Mouse (Mus musculus): ENCODE measurements around the gene Lrrc3.

Gene Lrrc3

DNA sequence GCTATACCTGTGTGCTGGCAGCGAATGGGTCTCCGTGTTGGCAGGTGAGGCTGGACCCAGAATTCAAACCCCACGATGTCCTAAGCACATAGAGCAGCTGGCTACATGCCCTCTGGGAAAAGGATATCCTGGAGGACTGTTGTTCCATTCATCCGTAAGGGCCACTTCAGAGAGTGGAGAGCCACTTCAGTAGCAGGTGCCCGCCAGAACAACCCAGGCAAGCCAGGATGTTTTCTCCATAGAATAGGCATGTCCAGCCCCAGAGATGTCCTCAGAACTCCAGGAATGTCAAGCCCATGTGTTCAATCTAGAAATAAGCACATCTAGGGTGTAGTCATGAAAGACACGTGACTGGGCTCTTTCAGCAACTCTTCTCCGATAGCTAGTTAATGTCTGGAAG, 32.7 kb downstream of the Lrrc3 start:
- DNase-seq (ENCODE audit: low read depth, low spot score): no peak

DNA sequence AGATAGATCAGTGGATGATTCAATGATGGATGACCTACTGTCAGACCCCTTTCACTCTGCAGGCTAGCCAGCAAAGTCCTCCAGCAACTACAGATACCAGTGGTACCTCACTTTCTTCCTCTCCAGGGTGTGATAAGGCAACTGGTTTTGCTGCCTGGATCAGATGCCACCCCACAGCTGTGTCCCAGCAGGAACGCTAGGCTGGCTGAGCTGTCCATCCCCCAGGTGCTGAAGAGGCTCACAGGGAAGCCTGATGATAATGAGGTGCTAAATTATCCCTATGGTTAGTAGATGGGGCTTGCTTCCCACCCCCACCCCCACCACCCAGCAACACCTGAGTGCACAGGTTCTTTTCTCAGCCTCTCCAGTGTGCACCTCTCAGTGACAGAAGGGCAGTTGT, 34.8 kb downstream of the Lrrc3 start:
- no peak for DNase-seq (ENCODE audit: low read depth, low spot score)

DNA sequence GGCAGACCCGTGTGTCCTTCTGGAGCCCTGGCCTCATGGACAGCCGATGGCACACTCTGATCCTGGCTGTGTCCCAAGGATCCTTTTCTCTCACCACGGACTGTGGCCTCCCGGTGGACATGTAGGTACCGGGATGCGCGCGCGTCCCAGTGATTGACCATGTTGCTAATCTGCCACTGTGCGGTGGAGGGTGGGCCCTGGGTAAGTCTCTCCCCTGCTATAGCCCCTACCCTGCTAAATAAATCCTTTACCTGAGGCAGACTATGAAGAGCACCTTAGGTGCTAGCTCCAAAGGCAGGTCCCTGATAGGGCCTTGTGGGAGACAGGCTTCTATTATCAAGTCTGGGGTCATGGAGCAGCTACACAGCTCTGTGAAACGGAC, 37.6 kb downstream of the Lrrc3 start:
- no peak for DNase-seq (ENCODE audit: low read depth, low spot score)

DNA sequence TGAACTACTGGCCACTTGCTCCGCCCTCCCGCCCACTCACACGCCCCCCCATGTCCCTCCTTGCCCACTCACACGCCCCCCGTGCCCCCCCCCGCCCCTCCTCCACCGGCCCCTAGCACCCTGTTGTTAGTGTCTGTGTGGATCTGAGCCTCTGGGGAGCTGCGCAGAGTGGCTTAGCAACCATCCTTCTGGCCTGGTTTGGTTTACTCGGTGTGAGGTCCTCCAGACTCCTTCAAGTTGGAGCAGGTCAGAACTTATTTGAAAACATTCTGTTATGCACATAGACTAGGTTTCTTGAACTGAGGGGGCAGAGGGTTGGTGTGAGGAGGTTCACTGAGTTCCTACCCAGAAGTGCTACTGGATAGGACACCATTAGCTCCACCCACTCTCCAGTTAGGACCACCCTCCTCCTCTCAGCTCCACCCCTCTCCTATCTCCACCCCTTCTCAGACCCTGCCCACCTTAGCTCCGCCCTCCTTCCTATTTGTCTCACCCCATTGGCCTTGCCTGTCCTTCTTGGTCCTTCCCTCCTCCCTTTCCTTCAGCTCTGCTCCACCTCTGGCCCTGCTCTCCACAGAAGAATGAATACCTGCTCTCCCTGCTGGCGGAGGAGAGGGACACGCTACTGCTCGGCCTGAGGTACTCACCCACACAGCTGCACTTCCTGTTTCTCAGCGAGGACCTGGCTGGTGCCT, 38.1 kb downstream of the Lrrc3 start:
- no peak for DNase-seq (ENCODE audit: low read depth, low spot score)

DNA sequence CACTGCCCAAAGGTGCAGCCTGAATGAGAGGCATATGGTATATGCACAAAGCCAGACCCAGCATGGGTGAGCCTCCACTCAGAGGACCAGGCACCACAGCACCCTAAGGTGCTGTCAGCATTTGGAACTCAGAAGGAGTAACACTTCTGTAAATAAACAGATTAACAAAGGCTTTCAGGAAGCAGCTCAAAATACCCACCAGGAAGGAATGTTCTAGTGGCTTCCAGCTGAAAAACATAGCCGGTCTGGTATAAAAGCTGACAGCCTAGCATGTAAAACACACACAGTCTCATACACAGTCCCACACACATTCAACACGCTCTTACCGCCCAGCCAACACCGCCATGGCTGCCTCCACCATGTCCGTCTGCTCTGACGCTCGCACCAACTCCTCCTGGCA, 40.7 kb downstream of the Lrrc3 start, which contains the start of gene Gm3285:
Gm3285 (plus strand) TSS at position 301 of the 400 bp plus-strand sequence.
- DNase-seq (ENCODE audit: low read depth, low spot score): no peak

DNA sequence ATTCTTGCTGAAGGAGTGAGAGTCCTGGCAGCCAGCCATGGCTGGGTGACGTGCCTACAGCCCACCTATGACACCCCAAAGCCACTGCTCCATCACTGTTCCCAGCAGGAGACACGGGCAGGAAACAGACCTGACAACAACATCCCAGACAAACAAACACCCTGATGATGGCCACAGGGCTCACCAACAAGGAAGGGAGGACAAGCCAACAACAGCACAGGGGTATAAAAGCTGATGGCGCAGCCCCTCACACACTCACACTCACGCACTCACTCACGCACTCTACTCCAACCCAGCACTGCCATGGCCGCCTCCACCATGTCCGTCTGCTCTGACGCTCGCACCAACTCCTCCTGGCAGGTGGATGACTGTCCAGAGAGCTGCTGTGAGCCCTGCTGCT, 49.8 kb downstream of the Lrrc3 start, which contains the start of gene Gm10318:
Gm10318 (plus strand) TSS at position 301 of the 400 bp plus-strand sequence.
- DNase-seq (ENCODE audit: low read depth, low spot score): no peak

All from telencephalon, adult 2 months (tissue).